Mouse (Mus musculus) kidney, postnatal 4 days (tissue): ENCODE measurements at regions not wholly inside any gene's neighbourhood (a gene's known extent, or its start where the extent isn't known, plus 50 kb on each side); places are given as distances from the start of the nearest gene placed in this dataset.

Experiments used
- DNase-seq, 2 experiments: peaks; one replicate each; pipeline ENCODE4 v3.0.0; 2021; ENCODE audit warnings: mixed read lengths in 2 of 2

DNA sequence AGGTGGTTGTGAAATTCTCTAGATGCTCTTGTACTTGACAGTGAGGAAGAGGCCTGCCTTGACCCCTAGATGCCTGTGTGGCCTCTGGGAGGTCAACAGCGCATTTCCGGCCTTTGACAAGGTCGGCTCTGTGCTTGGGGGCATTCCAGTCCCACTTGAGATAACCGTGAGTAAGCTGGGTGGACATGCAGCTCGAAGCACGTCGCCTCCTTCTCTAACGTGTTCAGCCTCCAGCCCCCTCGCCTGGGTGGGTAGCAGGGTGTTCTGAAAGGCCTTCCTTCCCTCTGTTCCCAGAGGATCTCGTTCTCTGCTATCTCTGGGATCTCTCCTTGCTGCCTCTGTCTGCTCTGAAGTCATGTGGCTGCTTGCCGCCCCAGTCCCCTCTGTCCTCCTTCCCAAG lies 70.2 kb upstream of the Slc38a2 start:
- peak in 1 of 2 experiments; percentile 12 for DNase-seq

DNA sequence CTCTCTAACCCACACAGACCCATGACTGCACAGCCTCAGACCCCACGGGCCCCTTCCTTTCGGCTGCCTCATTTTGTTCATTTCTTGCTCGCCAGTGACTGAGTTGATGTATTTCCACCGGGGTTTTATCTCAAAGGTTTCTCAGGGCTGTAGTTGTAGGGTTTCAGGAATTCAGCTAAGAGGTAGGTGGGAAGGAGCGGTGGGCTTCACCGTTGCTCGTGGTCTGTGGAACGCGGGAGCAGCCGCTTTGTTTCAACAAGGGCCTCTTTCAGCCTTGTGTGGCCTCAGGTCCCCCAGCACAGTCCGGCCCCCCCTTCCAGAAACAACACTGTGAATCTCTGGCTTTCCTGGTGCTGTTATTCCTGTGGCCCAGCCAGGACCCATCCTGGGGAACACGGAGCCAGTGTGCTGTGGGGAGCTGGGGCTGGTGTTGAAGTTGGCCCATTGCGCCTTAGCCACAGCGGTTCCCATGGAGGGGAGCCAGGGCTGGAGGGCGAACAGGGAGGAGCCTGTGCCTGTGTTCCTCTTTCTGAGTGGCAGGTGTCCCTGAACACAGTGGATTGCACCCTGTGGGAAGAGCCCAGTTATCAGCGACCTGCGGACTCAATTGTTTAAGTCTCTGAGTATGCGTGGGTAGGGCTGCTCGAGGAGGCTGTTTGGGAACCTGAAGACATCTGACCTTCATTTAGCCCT lies 68.9 kb upstream of the Slc38a2 start:
- no peak for DNase-seq

DNA sequence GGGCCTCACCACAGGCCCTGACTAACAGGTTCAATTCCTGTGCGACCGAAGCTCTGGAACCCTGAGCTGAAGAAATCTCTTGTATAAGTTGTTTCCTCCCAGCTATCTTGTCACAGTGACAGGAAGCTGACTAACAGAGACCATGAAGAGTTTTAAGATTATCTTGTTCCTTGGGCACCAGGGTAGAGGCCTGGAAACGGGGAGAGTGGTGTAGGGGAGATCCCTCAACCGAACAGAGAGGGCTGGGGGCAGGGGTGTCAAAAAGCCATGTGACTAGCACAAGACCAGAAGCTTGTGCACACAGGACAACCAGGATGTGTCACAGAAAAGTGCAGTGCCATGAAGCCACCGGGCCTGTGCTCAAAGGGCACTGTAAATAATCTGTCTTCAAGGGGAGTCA lies 67.7 kb upstream of the Slc38a2 start:
- no peak for DNase-seq

DNA sequence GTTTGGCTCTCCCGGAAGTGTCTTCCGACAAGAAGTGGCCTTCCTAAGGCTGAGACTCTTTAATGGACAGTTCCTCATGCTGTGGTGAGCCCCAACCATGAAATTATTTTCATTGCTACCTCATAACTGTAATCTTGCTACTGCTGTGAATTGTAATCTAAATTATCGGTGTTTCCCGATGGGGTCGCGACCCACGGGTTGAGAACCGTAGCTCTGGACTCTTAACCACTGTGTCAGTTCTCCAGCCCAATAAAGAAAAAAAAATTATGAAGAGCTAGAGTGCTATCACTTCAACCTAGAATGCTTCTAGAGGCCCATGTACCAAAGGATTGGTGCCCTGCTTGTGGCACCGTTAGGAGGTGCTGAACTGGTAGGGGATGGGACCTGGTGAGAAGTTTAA lies 66.7 kb upstream of the Slc38a2 start:
- DNase-seq = no peak

DNA sequence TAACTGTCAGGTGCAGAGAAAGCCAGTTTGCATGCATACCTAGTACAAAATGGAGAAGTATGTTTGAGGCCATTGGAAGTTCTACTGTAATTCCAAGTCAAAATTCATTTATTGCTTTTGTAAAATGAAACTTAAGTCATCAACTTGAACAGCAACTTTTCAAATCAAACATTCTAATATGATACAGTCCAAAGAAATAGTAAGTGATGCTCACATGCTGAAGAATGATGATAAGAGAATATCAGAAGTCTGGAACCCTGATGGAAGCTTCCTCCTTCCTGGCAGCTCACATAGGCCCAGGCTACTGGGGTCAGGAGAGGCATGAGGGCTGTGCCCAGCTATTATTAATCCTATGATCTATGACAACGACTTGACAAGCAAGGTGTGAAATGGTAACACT lies 64.1 kb upstream of the Slc38a2 start:
- no peak for DNase-seq

DNA sequence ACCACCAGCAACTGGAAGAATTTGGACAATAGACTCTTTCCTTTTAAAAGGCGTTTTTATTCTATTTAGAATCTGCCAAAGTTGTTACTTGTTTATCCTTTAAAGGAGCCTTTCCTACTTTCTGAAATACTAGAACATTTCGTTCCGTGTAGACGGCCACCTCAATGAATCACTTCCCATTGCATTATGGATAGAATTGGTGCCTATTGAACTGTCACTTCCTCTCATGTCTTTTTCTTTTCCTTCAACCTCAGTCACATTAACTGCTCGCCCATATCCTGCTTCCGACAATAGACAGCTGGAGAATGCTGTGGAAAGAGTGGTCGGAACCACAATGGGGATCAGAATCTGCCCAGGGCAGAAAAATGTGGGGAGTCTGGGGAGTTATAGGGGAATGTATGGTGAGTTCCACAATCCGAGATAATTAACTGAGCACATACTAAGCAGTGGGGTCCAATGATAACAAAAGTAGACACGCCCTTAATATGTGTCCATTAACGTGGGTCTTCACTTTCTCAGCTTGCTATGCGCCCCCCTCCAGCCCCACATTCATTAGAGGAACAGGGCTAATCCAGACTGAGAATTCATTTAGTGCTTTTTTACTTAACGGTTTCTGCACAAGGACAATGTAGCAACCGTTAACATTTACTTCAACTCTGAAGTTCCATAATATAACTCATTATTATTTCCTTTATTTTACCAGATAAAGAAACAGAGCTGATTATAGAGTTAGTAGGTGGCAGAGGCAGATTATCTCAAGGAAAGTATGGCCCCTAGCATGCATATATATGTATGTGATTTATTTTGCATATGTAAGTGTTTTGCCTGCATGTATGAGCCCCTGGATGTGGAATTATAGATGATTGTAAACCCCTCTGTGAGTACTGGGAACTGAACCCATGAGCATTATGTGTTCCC lies 59.8 kb upstream of the Slc38a2 start:
- peak in 1 of 2 experiments; percentile 13 for DNase-seq

DNA sequence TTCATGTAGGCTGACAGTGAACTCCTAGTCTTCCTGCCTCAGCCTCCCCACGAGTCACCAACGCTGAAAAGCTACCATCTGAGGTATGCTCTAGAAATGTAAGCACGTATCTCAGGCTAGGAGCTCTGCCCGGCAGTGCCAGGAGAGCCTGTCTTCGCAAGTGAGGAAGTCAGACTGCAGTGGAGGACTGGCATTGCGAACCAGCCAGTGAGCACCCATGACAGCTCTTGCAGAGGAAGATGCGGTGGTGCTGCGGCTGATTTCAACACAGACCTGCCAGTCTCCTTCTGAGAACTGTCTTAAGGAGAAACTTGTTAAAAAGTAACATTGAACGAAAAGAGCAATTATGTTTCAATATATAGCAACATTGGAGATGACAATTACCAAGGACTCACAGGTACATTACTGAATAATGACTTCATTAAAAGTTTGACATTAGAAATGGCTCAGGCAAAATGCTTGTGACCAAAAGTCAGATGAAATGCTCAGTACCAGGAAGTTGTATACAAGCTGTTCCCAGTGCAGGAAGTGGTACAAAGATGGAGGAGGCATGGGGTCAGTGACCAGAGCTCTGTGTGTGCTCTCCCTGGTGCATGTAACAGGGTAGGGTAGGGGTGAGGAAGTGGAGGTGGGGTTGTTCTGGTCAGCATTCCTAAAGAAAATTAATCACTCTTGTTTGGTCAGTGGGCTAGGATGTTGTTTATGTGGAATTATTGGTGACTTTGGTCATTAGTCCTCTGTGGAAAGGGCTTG lies 58.1 kb upstream of the Slc38a2 start:
- DNase-seq = no peak

DNA sequence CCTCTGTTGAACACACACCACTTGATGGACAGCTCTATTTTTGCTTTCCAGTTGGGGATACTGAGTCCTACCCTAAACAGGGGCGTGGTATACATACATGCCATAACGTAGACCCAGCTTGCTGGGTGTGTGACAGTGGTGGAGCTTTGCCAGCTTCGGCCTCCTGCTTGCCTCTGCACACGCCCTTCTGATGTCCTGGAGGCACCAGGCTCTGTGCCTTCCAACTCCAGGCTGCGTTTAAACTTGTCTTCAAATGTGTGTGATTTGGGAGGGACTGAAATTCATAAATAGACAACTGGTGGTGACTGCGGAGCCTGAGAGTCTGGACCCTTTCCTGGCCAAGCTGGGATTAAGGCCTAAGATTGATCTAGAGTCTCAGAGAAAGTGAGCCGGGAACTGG lies 56.9 kb upstream of the Slc38a2 start:
- no peak for DNase-seq

DNA sequence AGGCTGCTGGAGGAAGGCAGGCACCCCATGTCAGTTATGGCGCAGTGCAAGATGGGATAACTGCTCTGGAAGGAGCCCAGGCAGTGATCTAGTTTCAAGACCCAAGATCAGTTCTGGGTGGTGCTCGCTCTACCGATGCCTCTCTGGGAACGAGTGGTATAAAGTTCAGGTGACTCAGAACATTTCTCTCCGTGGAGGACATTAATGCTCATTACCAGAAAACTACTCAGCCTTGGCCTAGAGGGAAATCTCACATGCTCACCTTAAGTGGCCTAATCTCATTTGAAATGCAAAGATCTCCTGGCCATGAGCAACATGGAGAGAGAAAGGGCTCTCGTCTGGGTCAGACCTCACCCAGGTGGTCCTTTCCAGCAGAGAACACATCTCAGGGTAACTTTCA lies 56.4 kb upstream of the Slc38a2 start:
- DNase-seq = no peak

DNA sequence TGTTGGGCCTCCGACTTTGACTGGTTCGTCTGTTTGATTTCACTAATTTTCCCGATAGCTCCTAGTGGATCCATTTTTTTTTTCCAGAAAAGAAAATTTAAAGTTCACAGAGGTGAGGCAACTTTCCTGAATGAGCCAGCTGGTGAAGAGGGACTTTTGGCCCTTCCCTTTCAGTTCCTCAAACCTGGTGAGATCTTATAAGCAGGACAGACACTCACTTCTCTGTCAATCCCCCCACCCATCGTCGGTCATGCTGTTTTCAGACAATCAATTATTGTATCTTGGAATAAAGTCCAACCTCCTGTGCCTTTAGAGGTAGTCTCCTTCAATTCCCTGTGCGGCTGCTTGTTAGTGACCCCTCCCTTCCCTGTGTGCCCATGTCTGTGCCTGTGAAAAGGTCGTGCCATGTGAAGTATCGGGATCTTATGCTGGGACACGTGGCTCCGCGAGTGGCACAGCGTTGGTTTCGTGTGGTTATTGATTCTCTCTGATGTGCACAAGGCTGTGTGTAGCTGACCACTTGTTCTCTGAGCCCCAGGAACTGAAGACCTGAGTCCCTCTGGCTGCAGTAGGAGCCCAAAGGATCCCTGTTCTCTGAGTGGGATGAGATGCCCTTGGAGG lies 55.9 kb upstream of the Slc38a2 start:
- DNase-seq = no peak

DNA sequence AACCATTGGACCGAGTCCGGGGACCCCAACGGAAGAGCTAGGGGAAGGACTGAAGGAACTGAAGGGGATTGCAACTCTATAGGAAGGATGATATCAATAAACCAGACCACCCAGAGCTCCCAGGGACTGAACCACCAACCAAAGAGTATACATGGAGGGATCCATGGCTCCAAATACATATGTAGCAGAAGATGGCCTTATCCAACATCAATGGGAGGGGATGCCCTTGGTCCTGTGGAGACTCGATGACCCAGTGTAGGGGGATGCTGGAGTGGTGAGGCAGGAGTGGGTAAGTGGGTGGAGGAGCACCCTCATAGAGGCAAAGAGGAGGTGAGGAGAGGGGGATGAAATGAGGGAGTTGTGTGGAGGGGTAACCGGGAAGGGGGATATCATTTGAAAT lies 54.5 kb upstream of the Slc38a2 start:
- DNase-seq = no peak

DNA sequence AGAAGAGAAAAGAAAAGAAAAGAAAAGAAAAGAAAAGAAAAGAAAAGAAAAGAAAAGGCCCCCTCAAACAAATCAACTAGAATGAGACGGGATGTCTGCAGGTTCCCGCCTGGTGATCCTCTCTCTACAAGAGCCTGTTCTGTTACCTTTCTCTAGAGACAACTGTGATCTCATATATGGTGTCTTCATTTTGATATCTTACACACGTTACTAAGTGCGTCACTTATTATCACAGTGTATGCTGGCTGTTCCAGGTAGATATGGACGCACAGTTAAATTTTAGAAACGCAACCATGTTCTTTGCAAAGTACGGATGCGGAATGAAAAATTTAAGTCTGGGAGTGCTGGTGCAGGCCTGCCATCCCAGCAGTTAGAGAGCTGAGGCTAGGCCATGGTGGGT lies 53.2 kb upstream of the Slc38a2 start:
- no peak for DNase-seq

DNA sequence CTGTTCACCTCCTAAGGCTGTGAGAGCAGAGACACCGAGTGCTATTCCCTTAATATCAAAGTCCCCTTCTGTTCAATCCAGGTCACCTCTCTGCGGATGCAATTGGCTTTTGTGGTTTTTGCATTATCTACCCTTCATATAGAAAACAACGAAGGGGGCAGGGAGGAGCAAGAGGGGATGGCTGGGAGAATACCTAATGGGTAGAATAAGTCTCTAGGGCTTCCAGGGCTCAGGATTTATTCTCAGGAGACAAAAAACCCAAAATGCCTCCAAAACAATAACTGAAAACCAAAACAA lies 52.5 kb upstream of the Slc38a2 start:
- no peak for DNase-seq

DNA sequence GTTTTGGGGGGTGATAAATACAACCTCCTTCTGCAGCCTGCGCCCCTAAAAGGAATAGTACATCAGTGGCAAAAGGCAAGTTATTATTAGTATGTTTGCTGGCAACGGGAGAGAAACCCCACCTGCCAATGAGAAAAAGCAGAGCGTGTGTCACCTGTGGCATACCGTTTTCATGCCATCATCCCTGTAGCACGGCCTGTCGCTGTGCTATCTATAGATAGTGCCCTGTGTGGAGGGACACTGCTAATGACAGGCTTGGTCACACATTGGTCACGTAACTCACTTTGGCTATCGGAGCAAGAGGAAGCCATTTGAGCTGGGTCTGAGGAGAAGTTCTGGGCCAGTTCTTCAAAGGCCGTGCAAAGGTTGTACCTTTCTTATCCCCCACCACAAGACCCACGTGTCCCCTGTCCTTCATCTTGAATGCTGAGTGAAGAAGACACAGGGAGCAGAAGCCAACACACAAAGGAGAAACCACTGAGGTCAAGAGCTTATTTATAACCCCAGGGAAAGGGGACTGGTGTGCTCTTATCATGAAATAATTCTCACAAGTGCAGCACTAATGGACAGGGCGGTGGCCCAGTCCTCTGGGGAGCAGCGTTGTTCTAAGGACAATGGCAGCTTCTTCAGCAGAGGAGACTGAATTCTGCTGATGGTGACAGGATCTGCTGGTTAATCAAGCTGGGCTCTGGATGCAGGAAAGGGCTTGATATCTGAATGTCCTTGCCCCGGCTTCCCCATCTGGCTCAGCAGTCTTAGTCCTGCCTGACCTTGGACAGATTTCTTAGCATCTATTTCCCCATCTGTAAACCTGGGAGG lies 51.9 kb upstream of the Slc38a2 start:
- no peak for DNase-seq

DNA sequence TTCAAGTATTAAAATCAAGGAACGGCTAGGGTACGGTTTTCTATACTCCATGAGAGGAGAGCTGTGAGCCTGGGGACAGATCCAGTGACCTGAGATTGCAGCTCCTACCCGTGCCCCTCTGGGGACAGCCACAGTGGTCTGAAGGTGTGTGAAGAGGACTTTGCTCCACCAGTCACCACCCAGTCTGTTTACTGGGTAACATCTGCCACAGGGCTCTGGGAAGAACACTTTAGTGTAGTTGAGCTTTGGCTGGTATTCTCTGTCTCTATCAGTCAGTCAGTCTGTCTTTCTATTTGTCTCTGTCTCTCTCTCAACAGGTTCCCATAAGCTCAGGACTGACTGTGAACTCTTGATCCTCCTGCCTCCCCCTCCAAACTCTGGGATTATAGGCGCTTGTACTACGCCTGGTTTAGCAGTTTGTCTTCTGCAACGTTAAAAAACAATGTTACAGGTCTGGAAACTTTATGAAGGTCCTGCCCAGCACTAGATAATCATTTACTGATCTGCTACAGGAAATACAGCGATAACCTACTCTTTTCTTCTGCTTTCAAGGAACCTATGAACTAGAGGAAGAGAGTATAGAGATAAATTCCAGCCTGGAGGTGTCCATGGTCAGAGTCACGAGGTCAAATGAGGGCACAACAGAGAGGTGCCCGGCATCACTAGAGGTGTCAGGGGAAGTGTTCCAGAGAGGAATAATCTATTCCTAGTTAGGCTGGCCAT lies 50.2 kb upstream of the Slc38a2 start:
- no peak for DNase-seq
